Mouse (Mus musculus) MEL-GATA-1-ER (cell line): ENCODE data around the gene Ntm.

ENCODE experiments used
- DNase-seq: peaks from one replicate; pipeline ENCODE4 v3.0.0-alpha.2; 2012; ENCODE audit warnings: low read depth; ENCODE audit errors: extremely low read depth

Ntm gene

GRCm38 (mm10) chr9:29962978-29963377, at the start of gene Ntm:
Gene Ntm (minus strand): TSS chr9:29963141.
- DNase-seq, result no peak

- DNase-seq, result no peak
These were observed 42.8 kb upstream of the Ntm start for GRCm38 (mm10) chr9:30005701-30006100.

GRCm38 (mm10) chr9:30003612-30004011, 40.7 kb upstream of the Ntm start:
- DNase-seq, result no peak

- no peak for DNase-seq
These were observed 18.4 kb upstream of the Ntm start for GRCm38 (mm10) chr9:29981177-29981915.

- DNase-seq, result no peak
These were observed 730 bp downstream of the Ntm start for GRCm38 (mm10) chr9:29961954-29962867.

- DNase-seq, result no peak
These were observed 1.4 kb downstream of the Ntm start for GRCm38 (mm10) chr9:29961512-29961911.

GRCm38 (mm10) chr9:29960741-29961140, 2.2 kb downstream of the Ntm start:
- DNase-seq, result no peak

- no peak for DNase-seq
These were observed 2.7 kb downstream of the Ntm start for GRCm38 (mm10) chr9:29960236-29960635.

GRCm38 (mm10) chr9:29956936-29957335, 6.0 kb downstream of the Ntm start:
- no peak for DNase-seq

GRCm38 (mm10) chr9:29954031-29954430, 8.9 kb downstream of the Ntm start:
- no peak for DNase-seq

GRCm38 (mm10) chr9:29949041-29949440, 13.9 kb downstream of the Ntm start:
- no peak for DNase-seq

GRCm38 (mm10) chr9:29943209-29944070, 19.5 kb downstream of the Ntm start:
- DNase-seq, result no peak

GRCm38 (mm10) chr9:29942183-29942952, 20.6 kb downstream of the Ntm start:
- DNase-seq, result no peak

GRCm38 (mm10) chr9:29939517-29940034, 23.4 kb downstream of the Ntm start:
- DNase-seq, result no peak

- DNase-seq, result no peak
These were observed 34.1 kb downstream of the Ntm start for GRCm38 (mm10) chr9:29928796-29929195.

GRCm38 (mm10) chr9:29925382-29925781, 37.6 kb downstream of the Ntm start:
- DNase-seq, result no peak

- no peak for DNase-seq
These were observed 64.4 kb downstream of the Ntm start for GRCm38 (mm10) chr9:29898406-29899054.

- no peak for DNase-seq
These were observed 65.5 kb downstream of the Ntm start for GRCm38 (mm10) chr9:29897448-29897847.

- DNase-seq, result no peak
These were observed 70.1 kb downstream of the Ntm start for GRCm38 (mm10) chr9:29892792-29893191.

- no peak for DNase-seq
These were observed 74.2 kb downstream of the Ntm start for GRCm38 (mm10) chr9:29888712-29889111.
